Mouse (Mus musculus): ENCODE results near the gene Acot5.

Acot5 gene

DNA sequence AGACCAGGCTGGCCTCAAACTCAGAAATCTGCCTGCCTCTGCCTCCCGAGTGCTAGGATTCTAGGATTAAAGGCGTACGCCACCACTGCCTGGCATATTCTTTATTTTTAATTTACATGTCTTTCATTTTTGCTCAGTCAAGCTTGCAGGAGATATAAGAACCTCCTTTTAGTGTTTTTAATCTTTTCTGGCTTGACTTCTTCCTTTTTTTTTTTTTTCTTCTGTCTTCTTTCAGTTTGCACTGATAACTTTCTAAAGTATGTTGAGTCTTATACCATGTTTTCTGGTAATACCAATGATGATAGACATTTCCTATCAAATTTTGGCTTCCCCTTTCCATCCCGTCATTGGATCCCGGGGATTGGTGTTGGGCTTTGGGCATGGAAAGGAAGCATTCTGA, 50.5 kb downstream of the Acot5 start:
- no peak for DNase-seq (ENCODE audit: low spot score in 2 of 2)
